Mouse (Mus musculus): ENCODE data around the gene Ush2a.

DNA sequence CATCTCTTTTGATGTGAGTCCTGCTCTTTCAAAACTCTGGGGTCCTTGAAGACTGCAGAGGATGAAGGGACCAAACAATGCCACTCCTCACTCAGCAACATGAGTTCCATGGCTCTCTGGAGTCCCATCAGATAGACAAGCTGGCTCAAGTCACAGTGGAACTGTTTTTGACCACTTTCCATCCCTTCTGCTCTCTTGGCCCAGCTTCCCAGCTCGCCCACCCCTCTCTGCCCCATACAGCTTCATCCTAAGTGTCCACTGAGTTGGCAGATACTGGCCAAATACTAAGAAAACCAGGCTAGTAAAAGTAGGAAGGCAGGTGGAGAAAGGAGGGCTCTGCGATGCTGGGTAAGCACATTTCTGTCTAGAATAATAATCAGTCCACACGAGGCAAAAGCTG, 265.6 kb downstream of the Ush2a start:
- TF ChIP-seq CTCF (IDR thresholded peaks at IDR 0.05), result no peak
- no peak for TF ChIP-seq EP300 (IDR thresholded peaks at IDR 0.05)
